Mouse (Mus musculus): ENCODE results near the gene Usp17lb. TPM values are rescaled to one million over a fixed set of nuclear protein-coding genes. Genes with fewer than 3 reads are reported as not detected.
"Not testable (repeated sequence)": the region's sequence is repeated elsewhere in the genome, so short reads cannot be mapped to it uniquely, and the experiment has no call there.

Gene Usp17lb
- polyA plus RNA-seq, 1 experiment = not detected

DNA sequence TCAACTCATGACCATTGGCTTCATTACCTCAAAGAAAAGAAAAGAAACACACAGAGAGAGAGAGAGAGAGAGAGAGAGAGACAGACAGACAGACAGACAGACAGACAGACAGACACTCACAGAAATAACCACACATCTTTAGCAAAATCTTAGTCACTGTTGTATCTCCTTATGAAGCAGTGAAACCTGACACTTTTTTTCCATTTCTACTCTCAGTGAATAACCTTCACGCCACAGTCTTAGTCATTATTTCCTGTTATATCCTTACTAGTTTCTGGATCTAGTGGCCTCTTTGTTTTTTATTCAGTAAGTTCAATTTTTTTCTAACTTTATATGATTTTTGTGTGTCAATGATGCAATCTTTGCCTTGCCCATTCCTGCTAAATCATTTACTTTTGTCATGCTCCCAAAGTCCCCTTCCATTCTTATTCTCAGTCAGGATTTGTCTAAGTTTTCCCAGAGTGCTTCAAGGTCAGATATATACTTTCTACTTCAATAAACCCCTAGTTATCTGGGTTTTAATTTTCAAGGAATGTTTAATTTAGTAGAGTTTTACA, 1.4 kb upstream of the Usp17lb start:
- Histone ChIP-seq H3K36me3 (ENCODE audit: control insufficient read depth, insufficient read depth, low read length) (no peaks in the 10 kb centered on the region), H3K4me1 (ENCODE audit: control insufficient read depth, insufficient read depth, insufficient read length) (no peaks in the 10 kb centered on the region), H3K27me3 (ENCODE audit: control insufficient read depth, insufficient read depth, low read length) (no peaks in the 10 kb centered on the region), H3K4me3 (ENCODE audit: extremely low read depth, insufficient read depth, insufficient read length) (no peak overlapping the region), H3K27ac (ENCODE audit: insufficient read depth, low read length) (no peak overlapping the region)
- no peak for DNase-seq (ENCODE audit: low read depth in 1 of 2, low spot score in 2 of 2)
- TF ChIP-seq POLR2A (IDR thresholded peaks at IDR 0.05; ENCODE audit: low read depth, low read length) (no peak), CTCF (IDR thresholded peaks at IDR 0.05; ENCODE audit: extremely low read depth, insufficient read depth, insufficient read length, insufficient replicate concordance) (no peak)
- WGBS = 77% methylated on average over 1 of the region's 1 CpGs

DNA sequence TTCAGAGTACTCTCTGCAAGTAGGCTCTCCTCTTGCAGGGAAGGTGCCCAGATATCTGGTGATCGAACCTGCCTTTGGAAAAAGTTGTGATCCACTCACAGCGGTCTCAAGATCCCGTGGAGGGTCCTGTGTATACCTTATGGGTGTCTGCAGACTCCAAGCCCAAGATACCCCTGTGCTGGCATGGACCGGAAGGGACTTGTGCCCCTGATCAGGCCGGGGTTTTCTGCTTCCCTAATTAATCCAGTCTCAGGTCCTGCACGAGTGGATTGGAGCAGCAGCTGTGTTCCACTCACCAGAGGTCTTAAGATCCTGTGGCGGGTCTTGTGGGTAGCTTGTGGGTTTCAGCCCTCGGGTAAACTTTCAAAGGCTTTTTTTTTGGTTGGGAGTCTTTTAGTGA, 32.1 kb downstream of the Usp17lb start:
- H3K4me3 ChIP-seq (ENCODE audit: extremely low read depth, insufficient read depth, insufficient read length); H3K27me3 ChIP-seq (ENCODE audit: control insufficient read depth, insufficient read depth, low read length); H3K36me3 ChIP-seq (ENCODE audit: control insufficient read depth, insufficient read depth, low read length); H3K4me1 ChIP-seq (ENCODE audit: control insufficient read depth, insufficient read depth, insufficient read length); DNase-seq (ENCODE audit: low read depth in 1 of 2, low spot score in 2 of 2); H3K27ac ChIP-seq (ENCODE audit: insufficient read depth, low read length): not testable (repeated sequence)
- 73% methylated on average over 8 of the region's 8 CpGs for WGBS

DNA sequence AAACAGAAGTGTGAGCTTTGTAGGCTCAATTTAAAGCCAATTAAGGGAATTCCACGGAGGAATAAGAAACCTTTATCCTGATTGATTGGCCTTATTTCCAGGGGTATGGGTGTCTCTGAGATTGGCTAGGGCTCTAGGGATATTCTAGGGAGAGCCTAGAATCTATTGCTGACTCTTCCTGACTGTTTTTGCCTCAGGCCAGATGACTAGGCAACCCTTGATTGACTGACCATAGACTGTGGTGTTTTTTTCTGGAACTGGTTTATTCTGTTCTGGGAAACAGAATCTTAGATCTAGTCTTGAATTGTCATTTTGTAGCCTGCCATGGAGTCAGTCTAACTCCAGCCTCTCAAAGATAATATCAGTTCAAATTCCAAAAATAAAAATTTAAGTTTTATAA, 51.6 kb downstream of the Usp17lb start:
- H3K36me3 ChIP-seq (ENCODE audit: control insufficient read depth, insufficient read depth, low read length) = no peaks in the 10 kb centered on the region
- WGBS = 78% methylated on average over 1 of the region's 1 CpGs
- H3K4me1 ChIP-seq (ENCODE audit: control insufficient read depth, insufficient read depth, insufficient read length) = no peaks in the 10 kb centered on the region
- H3K4me3 ChIP-seq (ENCODE audit: extremely low read depth, insufficient read depth, insufficient read length) = no peak overlapping the region
- H3K27me3 ChIP-seq (ENCODE audit: control insufficient read depth, insufficient read depth, low read length) = no peaks in the 10 kb centered on the region
- TF ChIP-seq POLR2A (IDR thresholded peaks at IDR 0.05; ENCODE audit: low read depth, low read length) = no peak
- TF ChIP-seq CTCF (IDR thresholded peaks at IDR 0.05; ENCODE audit: extremely low read depth, insufficient read depth, insufficient read length, insufficient replicate concordance) = no peak
- DNase-seq (ENCODE audit: low read depth in 1 of 2, low spot score in 2 of 2) = no peak
- no peak overlapping the region for H3K27ac ChIP-seq (ENCODE audit: insufficient read depth, low read length)

Other genes starting within 250 kb of the Usp17lb start
- not detected in 2 replicates for gene Olfr655, start 240.8 kb downstream of the Usp17lb start, polyA plus RNA-seq (2012; rRNA removed)
- not detected in 2 replicates for gene Olfr656, start 228.6 kb downstream of the Usp17lb start, polyA plus RNA-seq (2012; rRNA removed)
- not detected in 2 replicates for gene Olfr657, start 217.8 kb downstream of the Usp17lb start, polyA plus RNA-seq (2012; rRNA removed)
- 0.05 and 0.06 TPM in 2 replicates for gene Olfr658, start 195.3 kb downstream of the Usp17lb start, polyA plus RNA-seq (2012; rRNA removed)
- not detected in 2 replicates for gene Olfr659, start 175.8 kb downstream of the Usp17lb start, polyA plus RNA-seq (2012; rRNA removed)
- not detected in 2 replicates for gene Olfr661, start 156.1 kb downstream of the Usp17lb start, polyA plus RNA-seq (2012; rRNA removed)
- gene Usp17le, start 65.1 kb downstream of the Usp17lb start, polyA plus RNA-seq (2012; rRNA removed) = not detected in 2 replicates
- not detected in 2 replicates for gene Usp17la, start 14.4 kb upstream of the Usp17lb start, polyA plus RNA-seq (2012; rRNA removed)
- not detected in 2 replicates for gene Olfr665, start 35.4 kb upstream of the Usp17lb start, polyA plus RNA-seq (2012; rRNA removed)
- not detected in 2 replicates for gene Olfr666, start 53.3 kb upstream of the Usp17lb start, polyA plus RNA-seq (2012; rRNA removed)
- not detected in 2 replicates for gene Olfr667, start 78.9 kb upstream of the Usp17lb start, polyA plus RNA-seq (2012; rRNA removed)
- gene Olfr668, start 85.5 kb upstream of the Usp17lb start, polyA plus RNA-seq (2012; rRNA removed) = not detected in 2 replicates
- not detected in 2 replicates for gene Olfr669, start 91.6 kb upstream of the Usp17lb start, polyA plus RNA-seq (2012; rRNA removed)
- not detected in 2 replicates for gene Olfr670, start 120.0 kb upstream of the Usp17lb start, polyA plus RNA-seq (2012; rRNA removed)
- not detected in 2 replicates for gene Olfr671, start 136.5 kb upstream of the Usp17lb start, polyA plus RNA-seq (2012; rRNA removed)
- gene Olfr672, start 159.4 kb upstream of the Usp17lb start, polyA plus RNA-seq (2012; rRNA removed) = not detected in 2 replicates
- not detected in 2 replicates for gene Olfr675, start 185.9 kb upstream of the Usp17lb start, polyA plus RNA-seq (2012; rRNA removed)
- gene Olfr676, start 190.1 kb upstream of the Usp17lb start, polyA plus RNA-seq (2012; rRNA removed) = not detected in 2 replicates
- not detected in 2 replicates for gene Olfr677, start 208.8 kb upstream of the Usp17lb start, polyA plus RNA-seq (2012; rRNA removed)
- gene Olfr678, start 221.9 kb upstream of the Usp17lb start, polyA plus RNA-seq (2012; rRNA removed) = not detected in 2 replicates
- gene Olfr679, start 238.6 kb upstream of the Usp17lb start, polyA plus RNA-seq (2012; rRNA removed) = not detected in 2 replicates